Mouse (Mus musculus) hindlimb bud, embryonic 11.5 days (tissue): Measurements from ENCODE around the gene Cttnbp2nl.

Experiments
- DNase-seq: peaks from one replicate; pipeline ENCODE4 v3.0.0-alpha.2; 2012; ENCODE audit warnings: low read depth, low spot score; ENCODE audit errors: extremely low spot score

Cttnbp2nl gene

GRCm38 (mm10) chr3:105052937-105053697, at the start of gene Cttnbp2nl:
Gene Cttnbp2nl (minus strand): TSS chr3:105053146.
- peak; percentile 98 for DNase-seq

- no peak for DNase-seq
Measured at GRCm38 (mm10) chr3:105100270-105100589, 47.3 kb upstream of the Cttnbp2nl start.

GRCm38 (mm10) chr3:105099526-105100269, 46.8 kb upstream of the Cttnbp2nl start:
- no peak for DNase-seq

- no peak for DNase-seq
Measured at GRCm38 (mm10) chr3:105097581-105097980, 44.6 kb upstream of the Cttnbp2nl start.

- DNase-seq: no peak
Measured at GRCm38 (mm10) chr3:105095026-105095425, 42.1 kb upstream of the Cttnbp2nl start.

GRCm38 (mm10) chr3:105094448-105094847, 41.5 kb upstream of the Cttnbp2nl start:
- DNase-seq: no peak

GRCm38 (mm10) chr3:105092721-105093505, 40.0 kb upstream of the Cttnbp2nl start:
- DNase-seq: no peak

GRCm38 (mm10) chr3:105090981-105091380, 38.0 kb upstream of the Cttnbp2nl start:
- no peak for DNase-seq

GRCm38 (mm10) chr3:105090147-105090546, 37.2 kb upstream of the Cttnbp2nl start:
- no peak for DNase-seq

GRCm38 (mm10) chr3:105088638-105089037, 35.7 kb upstream of the Cttnbp2nl start:
- no peak for DNase-seq

- DNase-seq: no peak
Measured at GRCm38 (mm10) chr3:105087344-105087743, 34.4 kb upstream of the Cttnbp2nl start.

- DNase-seq: peak; percentile 77
Measured at GRCm38 (mm10) chr3:105078231-105078826, 25.4 kb upstream of the Cttnbp2nl start.

- no peak for DNase-seq
Measured at GRCm38 (mm10) chr3:105075796-105076195, 22.9 kb upstream of the Cttnbp2nl start.

GRCm38 (mm10) chr3:105072536-105072935, 19.6 kb upstream of the Cttnbp2nl start:
- DNase-seq: no peak

- DNase-seq: no peak
Measured at GRCm38 (mm10) chr3:105071251-105071650, 18.3 kb upstream of the Cttnbp2nl start.

- no peak for DNase-seq
Measured at GRCm38 (mm10) chr3:105070553-105070952, 17.6 kb upstream of the Cttnbp2nl start.

GRCm38 (mm10) chr3:105066544-105066943, 13.6 kb upstream of the Cttnbp2nl start, which contains the start of gene 4930564D02Rik:
Gene 4930564D02Rik (plus strand): TSS chr3:105066844.
- DNase-seq: no peak

- no peak for DNase-seq
Measured at GRCm38 (mm10) chr3:105062676-105063075, 9.7 kb upstream of the Cttnbp2nl start.

- no peak for DNase-seq
Measured at GRCm38 (mm10) chr3:105061991-105062390, 9.0 kb upstream of the Cttnbp2nl start.

GRCm38 (mm10) chr3:105061496-105061895, 8.6 kb upstream of the Cttnbp2nl start:
- DNase-seq: no peak

GRCm38 (mm10) chr3:105060992-105061391, 8.0 kb upstream of the Cttnbp2nl start:
- DNase-seq: no peak
